In the genomic region with DNA sequence TGATC, we compare ENCODE assay signal across 8 mouse cellular contexts. TPM values are rescaled to one million over a fixed set of nuclear protein-coding genes. Genes with fewer than 3 reads are reported as not detected.
DNase-seq lines count a peak whose midpoint lies in the region; ATAC-seq and TF ChIP-seq lines count a peak whose summit lies in the region.

TSS of gene Pagr1b (minus strand) at position 4 of the 5 bp plus-strand sequence.

- H3K27ac ChIP-seq in heart, embryonic 13.5 days (replicated peaks) = peak within 1 kb of the TSS; percentile 98
- H3K27ac ChIP-seq in ES-Bruce4 (ENCODE audit: insufficient read depth, low read length) = peak within 1 kb of the TSS; percentile 63
- peak within 1 kb of the TSS; percentile 87 for H3K27ac ChIP-seq in forebrain, postnatal 0 days (ENCODE audit: low read depth, low read length)
- peak within 1 kb of the TSS; percentile 93 for H3K27ac ChIP-seq in macrophage

- H3K4me2 ChIP-seq in heart, embryonic 13.5 days = peak within 1 kb of the TSS; percentile 92
- peak within 1 kb of the TSS; percentile 94 for H3K4me2 ChIP-seq in forebrain, postnatal 0 days (ENCODE audit: low read depth)

- peak within 1 kb of the TSS; percentile 79 for H3K4me3 ChIP-seq in heart, embryonic 13.5 days
- peak within 1 kb of the TSS; percentile 89 for H3K4me3 ChIP-seq in ES-Bruce4 (ENCODE audit: low read depth, low read length)
- H3K4me3 ChIP-seq in forebrain, postnatal 0 days (ENCODE audit: low read depth, low read length) = peak within 1 kb of the TSS; percentile 46
- H3K4me3 ChIP-seq in macrophage (ENCODE audit: inconsistent target) = peak within 1 kb of the TSS; percentile 88

- TF ChIP-seq POLR2A in ES-Bruce4 (IDR thresholded peaks at IDR 0.05; ENCODE audit: insufficient read depth, low read length) = no peak

- ATAC-seq in heart, embryonic 13.5 days (ENCODE audit: extremely low read depth, insufficient number of reproducible peaks, low FRiP score, low TSS enrichment) = no peak
- ATAC-seq in forebrain, postnatal 0 days = no peak

- TF ChIP-seq CTCF in ES-Bruce4 (IDR thresholded peaks at IDR 0.05; ENCODE audit: low read depth, low read length) = no peak
- TF ChIP-seq CTCF in forebrain, postnatal 0 days (IDR thresholded peaks at IDR 0.05; ENCODE audit: low read depth) = no peak

- H3K36me3 ChIP-seq in heart, embryonic 13.5 days = peaks cover 27% of the 10 kb centered on the region
- H3K36me3 ChIP-seq in ES-Bruce4 (ENCODE audit: control insufficient read depth, insufficient read depth, low read length, poor library complexity, severe bottlenecking) (peaks cover 9% of the 10 kb centered on the region), macrophage (ENCODE audit: inconsistent target) (no peaks in the 10 kb centered on the region)
- peaks cover 21% of the 10 kb centered on the region; the same call in 1 of the 2 replicates for H3K36me3 ChIP-seq in forebrain, postnatal 0 days (ENCODE audit: insufficient read depth)

- intact Hi-C loops in heart, postnatal 25 days (cut with DNase I) = no loop called here

- H3K9me3 ChIP-seq in heart, embryonic 13.5 days = no peaks in the 10 kb centered on the region
- no peaks in the 10 kb centered on the region for H3K9me3 ChIP-seq in ES-Bruce4 (replicated peaks; ENCODE audit: control insufficient read depth, insufficient read depth, low read length, poor library complexity, severe bottlenecking)
- no peaks in the 10 kb centered on the region for H3K9me3 ChIP-seq in forebrain, postnatal 0 days (ENCODE audit: low read length)

- H3K79me2 ChIP-seq in macrophage (ENCODE audit: inconsistent target) = peaks cover 48% of the 10 kb centered on the region

- no peak for DNase-seq in heart, postnatal 25 days (ENCODE audit: low spot score)
- DNase-seq in forebrain, postnatal 0 days = no peak
- no peak for DNase-seq in urinary bladder, postnatal 25 days (ENCODE audit: low spot score)
- no peak for DNase-seq in gastrocnemius, postnatal 25 days
- DNase-seq in kidney, adult 11 months = no peak

- peaks cover 64% of the 10 kb centered on the region for H3K4me1 ChIP-seq in heart, embryonic 13.5 days
- peaks cover 5% of the 10 kb centered on the region for H3K4me1 ChIP-seq in ES-Bruce4 (ENCODE audit: control insufficient read depth, insufficient read depth, low read length)
- H3K4me1 ChIP-seq in forebrain, postnatal 0 days (ENCODE audit: insufficient read depth) = peaks cover 35% of the 10 kb centered on the region

- H3K27me3 ChIP-seq in heart, embryonic 13.5 days (replicated peaks) = no peaks in the 10 kb centered on the region
- H3K27me3 ChIP-seq in ES-Bruce4 (ENCODE audit: control insufficient read depth, insufficient read depth, low read length, poor library complexity, severe bottlenecking) = no peaks in the 10 kb centered on the region
- H3K27me3 ChIP-seq in forebrain, postnatal 0 days (ENCODE audit: insufficient read depth, low read length) = no peaks in the 10 kb centered on the region

- H3K9ac ChIP-seq in heart, embryonic 13.5 days = peak within 1 kb of the TSS; percentile 93
- peak within 1 kb of the TSS; percentile 71 for H3K9ac ChIP-seq in ES-Bruce4 (ENCODE audit: low read depth, poor library complexity, severe bottlenecking)
- H3K9ac ChIP-seq in forebrain, postnatal 0 days = peak within 1 kb of the TSS; percentile 80

- no peak for TF ChIP-seq EP300 in ES-Bruce4 (IDR thresholded peaks at IDR 0.05; ENCODE audit: insufficient read depth, low read depth, low read length)

RNA-seq across cellular contexts. Expression of gene Pagr1b, which starts in this region (rescaled TPM):
- 0.38 and 0.44 TPM in 2 replicates for polyA plus RNA-seq in heart, embryonic 13.5 days (2015; fragmentation: Nextera tagmentation; extraction: Ambion mirVana)
- 1 to 10 TPM in 1 of 2 experiments, not detected in 1; 1.7 TPM for total RNA-seq in heart, postnatal 25 days (2021)
- 22.1 and 26.6 TPM in 2 replicates for polyA plus RNA-seq in ES-Bruce4 (2011; ENCODE audit: insufficient read depth, insufficient read length, low read depth, missing spikeins)
- 3.8 TPM in 1 of 2 replicates, not detected in the other for total RNA-seq in forebrain, postnatal 0 days (2014; rRNA removed)
- polyA plus RNA-seq in forebrain, postnatal 0 days (2015; fragmentation: Nextera tagmentation; extraction: Ambion mirVana) = 1.0 TPM in 1 of 2 replicates, not detected in the other
- 1 to 10 TPM in 20 of 26 experiments, not detected in 6; 1.9 to 9.3 (median 4.3) TPM for total RNA-seq in macrophage (2018; cell fraction: chromatin; rRNA removed)
- 1 to 10 TPM in 13 of 26 experiments, under 1 TPM in 7, not detected in 6; 0.32 to 3.0 (median 1.8) TPM for total RNA-seq in macrophage (2018; cell fraction: cytosol; rRNA removed)
- total RNA-seq in macrophage (2018; cell fraction: nucleus; rRNA removed) = 10 to 100 TPM in 2 of 26 experiments, 1 to 10 TPM in 14, not detected in 10; 1.2 to 14.7 (median 3.1) TPM
- 1.4 to 5.2 TPM in 2 of 3 replicates, not detected in the other for polyA plus RNA-seq in macrophage (2018)
- not detected for total RNA-seq in gastrocnemius, postnatal 25 days (2021)
